Mouse (Mus musculus): ENCODE measurements around the gene Ccdc27.

- TF ChIP-seq CTCF (IDR thresholded peaks at IDR 0.05; ENCODE audit: borderline replicate concordance, control insufficient read depth, extremely low read depth, insufficient read depth, low read length, poor library complexity) (no peak), POLR2A (IDR thresholded peaks at IDR 0.05; ENCODE audit: control insufficient read depth, extremely low read depth, insufficient read depth, low read length, poor library complexity) (no peak)
Observed at GRCm38 (mm10) chr4:154021432-154021831, 21.0 kb downstream of the Ccdc27 start.

Data from thymus, adult 2 months (tissue).